Comparison of ENCODE assay signal across 17 mouse cellular contexts in genomic region chr14:45077216-45077615, GRCm38 (mm10).
DNase-seq lines count a peak whose midpoint lies in the region; TF ChIP-seq lines count a peak whose summit lies in the region.
"Had no signal": no experiment of that assay in that cellular context is flagged by ENCODE, and none has a peak within 500 bp of the region (broad histone marks: within the 10 kb centered on the region; RNA-seq: fewer than 3 reads in every experiment).

No protein-coding gene starts in this region.

- no peak overlapping the region for H3K4me3 ChIP-seq in layer of hippocampus, adult 2 months
- H3K4me3 ChIP-seq: embryonic facial prominence, embryonic 10.5 days; embryonic facial prominence, embryonic 12.5 days; forebrain, embryonic 13.5 days; forebrain, embryonic 15.5 days had no signal

- no peak overlapping the region for H3K27ac ChIP-seq in layer of hippocampus, adult 2 months
- H3K27ac ChIP-seq: embryonic facial prominence, embryonic 10.5 days; embryonic facial prominence, embryonic 12.5 days; forebrain, embryonic 13.5 days; forebrain, embryonic 15.5 days had no signal

- TF ChIP-seq CTCF in layer of hippocampus, adult 2 months (conservative IDR thresholded peaks at IDR 0.05) = no peak

- DNase-seq in adrenal gland, adult (ENCODE audit: inconsistent age in 2 of 2, low spot score in 1 of 2) = peak; percentile 36 to 79
- no peak for DNase-seq in adrenal gland, postnatal 4 days (ENCODE audit: low spot score in 2 of 2)
- peak; percentile 60 for DNase-seq in ovary, adult 18-20 months (ENCODE audit: low spot score)
- DNase-seq in ovary, postnatal 14 days (ENCODE audit: low spot score) = no peak
- DNase-seq in adrenal gland, postnatal 10 days = peak; percentile 9
- DNase-seq in layer of hippocampus, adult 2 months (ENCODE audit: low spot score in 2 of 2) = no peak
- DNase-seq in gastrocnemius, adult 18-20 months (ENCODE audit: low spot score) = no peak
- DNase-seq: cerebellum, adult 11-12 months; cerebellum, adult 2 months; cerebellum, adult 9-10 months; cerebellum, postnatal 10 days; cerebellum, postnatal 25 days; forebrain, postnatal 0 days had no signal

Comparison
In these comparisons a context has a peak if more than half of its experiments do, and no peak if none do; other contexts are left out.
1. DNase-seq: peak in adrenal gland, adult (2 of 2), ovary, adult 18-20 months (single experiment) and adrenal gland, postnatal 10 days (single experiment); none in adrenal gland, postnatal 4 days (0 of 2), ovary, postnatal 14 days (single experiment), layer of hippocampus, adult 2 months (0 of 2) and gastrocnemius, adult 18-20 months (single experiment).